Mouse (Mus musculus) large intestine, adult 2 months (tissue): ENCODE data around the gene Gm1140. TPM values are rescaled to one million over a fixed set of nuclear protein-coding genes. Genes with fewer than 3 reads are reported as not detected.
"Not testable (repeated sequence)": the region's sequence is repeated elsewhere in the genome, so short reads cannot be mapped to it uniquely, and the experiment has no call there.

Experiments used
- DNase-seq: peaks from one replicate; pipeline ENCODE4 v3.0.0-alpha.2; 2012; ENCODE audit warnings: low read depth, low spot score
- WGBS: fragments of 180-500 bp; shearing (Covaris S2); methylation state at CpG from one replicate; pipeline ENCODE4 v1.1.7; 2018; 5-methylcytosine and 5-hydroxymethylcytosine counted together
- polyA plus RNA-seq: library from polyadenylated mRNA; depleted of rRNA; stranded (reverse); fragments of >200 nt; gene quantifications from 2 replicates; pipeline ENCODE4 v1.2.3, GENCODE M21; 2012; rRNA removed

Gm1140 gene
- polyA plus RNA-seq: not detected in 2 replicates

DNA sequence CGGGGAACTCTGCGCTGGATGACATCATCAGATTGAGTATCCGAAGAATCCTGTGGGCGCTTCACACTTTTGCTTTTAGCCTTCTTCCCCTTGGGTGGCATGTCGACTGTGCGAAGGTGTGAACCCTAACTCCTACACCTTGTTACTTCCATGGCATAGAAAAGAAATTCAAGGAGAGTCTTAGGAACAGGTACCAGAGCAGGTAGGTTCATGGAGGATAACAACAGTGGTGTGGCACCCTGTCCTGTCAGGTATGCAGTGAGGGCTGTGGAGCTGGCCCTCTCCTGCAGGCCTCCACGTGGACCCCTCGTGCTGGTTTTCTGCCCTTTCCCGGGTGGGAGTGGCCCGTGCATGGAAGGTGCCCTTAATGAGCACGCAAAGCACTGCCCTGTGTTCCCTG lies at the start of gene Gm1140:
Gene Gm1140 (minus strand): TSS at position 101 of the 400 bp plus-strand sequence.
- DNase-seq: not testable (repeated sequence)
- WGBS: 83% methylated on average over 2 of the region's 11 CpGs

DNA sequence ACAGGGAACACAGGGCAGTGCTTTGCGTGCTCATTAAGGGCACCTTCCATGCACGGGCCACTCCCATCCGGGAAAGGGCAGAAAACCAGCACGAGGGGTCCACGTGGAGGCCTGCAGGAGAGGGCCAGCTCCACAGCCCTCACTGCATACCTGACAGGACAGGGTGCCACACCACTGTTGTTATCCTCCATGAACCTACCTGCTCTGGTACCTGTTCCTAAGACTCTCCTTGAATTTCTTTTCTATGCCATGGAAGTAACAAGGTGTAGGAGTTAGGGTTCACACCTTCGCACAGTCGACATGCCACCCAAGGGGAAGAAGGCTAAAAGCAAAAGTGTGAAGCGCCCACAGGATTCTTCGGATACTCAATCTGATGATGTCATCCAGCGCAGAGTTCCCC lies 2.0 kb upstream of the Gm1140 start, which contains the start of gene Gm14692:
Gene Gm14692 (plus strand): TSS at position 301 of the 400 bp plus-strand sequence.
- DNase-seq: not testable (repeated sequence)
- WGBS: 100% methylated on average over 1 of the region's 10 CpGs

Other genes starting within 250 kb of the Gm1140 start
- not detected in 2 replicates for gene Gm14692, start 2.1 kb upstream of the Gm1140 start, polyA plus RNA-seq
- not detected in 2 replicates for gene 4933436I01Rik, start 227.9 kb upstream of the Gm1140 start, polyA plus RNA-seq